Mouse (Mus musculus) adrenal gland, postnatal 4 days (tissue): Measurements from ENCODE around the gene Nedd9. TPM values are rescaled to one million over a fixed set of nuclear protein-coding genes. Genes with fewer than 3 reads are reported as not detected.

Experiments
- DNase-seq, 2 experiments: peaks; one replicate each; pipeline ENCODE4 v3.0.0; 2021 to 2022; ENCODE audit warnings: low spot score in 2 of 2, mixed read lengths in 2 of 2
- total RNA-seq, 2 experiments: library from RNA; stranded (reverse); gene quantifications; 2 replicates each; pipeline ENCODE4 v1.2.3; 2021

Gene Nedd9
- total RNA-seq, 2 experiments from 2014 or later: 31.6 to 37.2 TPM

GRCm38 (mm10) chr13:41416065-41417016, 70.8 kb downstream of the Nedd9 start:
- no peak for DNase-seq

- DNase-seq: no peak
These were observed 76.7 kb downstream of the Nedd9 start for GRCm38 (mm10) chr13:41410191-41411074.

GRCm38 (mm10) chr13:41409291-41409690, 77.9 kb downstream of the Nedd9 start:
- DNase-seq: no peak

GRCm38 (mm10) chr13:41408374-41408952, 78.7 kb downstream of the Nedd9 start:
- DNase-seq: no peak

GRCm38 (mm10) chr13:41405009-41405408, 82.2 kb downstream of the Nedd9 start:
- no peak for DNase-seq

GRCm38 (mm10) chr13:41403838-41404237, 83.3 kb downstream of the Nedd9 start:
- DNase-seq: no peak

- DNase-seq: no peak
These were observed 84.6 kb downstream of the Nedd9 start for GRCm38 (mm10) chr13:41402441-41403003.

GRCm38 (mm10) chr13:41401775-41402174, 85.4 kb downstream of the Nedd9 start:
- no peak for DNase-seq

- DNase-seq: no peak
These were observed 86.9 kb downstream of the Nedd9 start for GRCm38 (mm10) chr13:41400289-41400688.

- no peak for DNase-seq
These were observed 95.0 kb downstream of the Nedd9 start for GRCm38 (mm10) chr13:41392191-41392590.

GRCm38 (mm10) chr13:41390698-41391097, 96.5 kb downstream of the Nedd9 start:
- DNase-seq: no peak

- DNase-seq: no peak
These were observed 100.6 kb downstream of the Nedd9 start for GRCm38 (mm10) chr13:41386581-41386980.

- no peak for DNase-seq
These were observed 102.3 kb downstream of the Nedd9 start for GRCm38 (mm10) chr13:41384896-41385295.

- DNase-seq: no peak
These were observed 104.5 kb downstream of the Nedd9 start for GRCm38 (mm10) chr13:41382635-41383034.

GRCm38 (mm10) chr13:41381806-41382546, 105.2 kb downstream of the Nedd9 start:
- no peak for DNase-seq

- DNase-seq: no peak
These were observed 105.9 kb downstream of the Nedd9 start for GRCm38 (mm10) chr13:41381041-41381805.

- DNase-seq: no peak
These were observed 107.2 kb downstream of the Nedd9 start for GRCm38 (mm10) chr13:41379951-41380465.

GRCm38 (mm10) chr13:41378462-41378861, 108.7 kb downstream of the Nedd9 start:
- DNase-seq: no peak

GRCm38 (mm10) chr13:41377856-41378255, 109.3 kb downstream of the Nedd9 start:
- DNase-seq: no peak
